Mouse (Mus musculus): ENCODE data around the gene Pus3. TPM values are rescaled to one million over a fixed set of nuclear protein-coding genes. Genes with fewer than 3 reads are reported as not detected.

The Pus3 gene
- polyA plus RNA-seq, 1 experiment from 2014 or later = 16.8 TPM

DNA sequence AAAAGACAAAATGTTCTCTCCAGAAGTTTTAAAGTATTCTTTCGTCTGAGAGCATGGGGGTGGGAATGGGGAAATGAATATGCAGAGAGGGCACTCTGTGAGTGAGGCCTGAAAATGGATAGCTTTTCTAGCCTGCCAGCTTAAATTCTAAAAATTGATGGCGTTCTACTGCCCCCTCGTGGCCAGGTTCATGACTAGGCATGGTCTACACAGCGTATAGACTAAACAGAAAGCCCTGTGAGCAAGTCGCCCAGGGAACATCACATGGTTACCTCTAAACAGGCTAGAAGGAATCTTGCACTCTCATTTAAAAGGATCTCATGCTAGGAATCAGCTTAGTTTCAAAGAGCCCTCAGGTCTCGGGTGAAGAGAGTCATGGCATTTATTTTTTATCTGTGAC is 16.9 kb upstream of the Pus3 start:
- 12% methylated on average over 6 of the region's 6 CpGs for WGBS (ENCODE audit: insufficient replicate concordance)
- Histone ChIP-seq H3K4me1 (ENCODE audit: control insufficient read depth, insufficient read depth, low read length) (peaks cover 6% of the 10 kb centered on the region; the same call in 1 of the 2 replicates), H3K36me3 (ENCODE audit: control insufficient read depth, insufficient read depth, low read length) (no peaks in the 10 kb centered on the region), H3K27me3 (ENCODE audit: control insufficient read depth, insufficient read depth, low read length) (no peaks in the 10 kb centered on the region), H3K4me2 (no peak overlapping the region), H3K27ac (ENCODE audit: low read depth, low read length) (no peak overlapping the region), H3K4me3 (ENCODE audit: low read depth, low read length) (no peak overlapping the region), H3K9ac (ENCODE audit: low read depth, low read length) (no peak overlapping the region), H3K9me3 (replicated peaks; ENCODE audit: control insufficient read depth, low read length) (no peaks in the 10 kb centered on the region)
- no peak for ATAC-seq (replicated peaks; ENCODE audit: insufficient number of reproducible peaks, low FRiP score, low TSS enrichment)

DNA sequence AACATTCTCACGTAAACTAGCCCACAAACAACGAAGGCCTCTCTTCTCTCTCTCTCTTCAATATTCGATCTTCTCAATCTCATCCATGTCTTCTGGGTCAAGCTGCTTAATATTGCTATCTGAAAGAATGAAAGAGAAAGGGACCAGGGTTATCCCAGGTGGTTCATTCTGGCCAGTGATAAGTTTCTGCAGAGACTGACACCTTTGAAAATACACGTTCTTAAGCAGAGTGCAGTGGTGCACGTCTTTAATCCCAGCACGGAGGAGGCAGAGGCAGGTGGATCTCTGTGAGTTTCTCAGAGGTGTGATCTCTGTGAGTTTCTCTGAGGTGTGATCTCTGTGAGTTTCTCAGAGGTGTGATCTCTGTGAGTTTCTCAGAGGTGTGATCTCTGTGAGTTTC is 16.5 kb upstream of the Pus3 start:
- no peak overlapping the region for H3K9ac ChIP-seq (ENCODE audit: low read depth, low read length)
- no peak overlapping the region for H3K4me2 ChIP-seq
- H3K9me3 ChIP-seq (replicated peaks; ENCODE audit: control insufficient read depth, low read length) = no peaks in the 10 kb centered on the region
- ATAC-seq (replicated peaks; ENCODE audit: insufficient number of reproducible peaks, low FRiP score, low TSS enrichment) = no peak
- H3K27me3 ChIP-seq (ENCODE audit: control insufficient read depth, insufficient read depth, low read length) = no peaks in the 10 kb centered on the region
- H3K36me3 ChIP-seq (ENCODE audit: control insufficient read depth, insufficient read depth, low read length) = no peaks in the 10 kb centered on the region
- H3K4me3 ChIP-seq (ENCODE audit: low read depth, low read length) = no peak overlapping the region
- 55% methylated on average over 6 of the region's 6 CpGs for WGBS (ENCODE audit: insufficient replicate concordance)
- H3K4me1 ChIP-seq (ENCODE audit: control insufficient read depth, insufficient read depth, low read length) = peaks cover 8% of the 10 kb centered on the region; the same call in 1 of the 2 replicates
- H3K27ac ChIP-seq (ENCODE audit: low read depth, low read length) = no peak overlapping the region

DNA sequence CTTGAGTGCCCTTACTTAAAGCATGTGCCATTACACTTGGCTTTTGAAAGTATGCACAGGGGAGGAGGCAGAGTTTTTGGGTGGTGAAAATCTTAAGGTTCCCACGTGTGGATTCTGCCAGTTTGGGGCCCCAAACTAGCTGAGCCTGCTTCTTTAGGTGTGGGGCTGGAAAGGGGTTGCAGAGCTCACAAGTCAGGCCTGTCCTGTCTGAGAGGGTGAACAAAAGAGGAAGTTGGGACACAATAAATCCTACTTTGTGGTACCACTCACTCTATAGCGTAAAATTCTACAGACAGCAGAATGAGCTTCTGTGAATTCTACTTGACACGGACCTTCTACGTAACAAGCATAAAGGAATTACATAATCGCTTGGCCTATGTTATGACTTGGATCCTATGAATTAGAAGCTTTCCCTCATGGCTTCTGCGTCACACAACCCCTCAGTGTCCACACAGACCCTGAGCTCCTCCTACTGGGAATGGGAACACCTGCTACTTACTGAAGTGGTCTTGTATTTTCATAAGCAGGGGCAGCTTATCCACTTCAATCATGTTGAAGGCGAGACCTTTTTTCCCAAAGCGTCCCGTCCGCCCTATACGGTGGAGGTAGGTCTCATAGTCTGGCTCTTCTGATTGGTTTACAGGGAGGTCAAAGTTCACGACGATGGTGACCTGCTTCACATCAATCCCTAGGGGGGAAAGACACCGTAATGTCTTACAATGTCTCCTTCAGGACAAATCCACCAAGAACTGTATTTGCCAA is 15.1 kb upstream of the Pus3 start:
- ATAC-seq (replicated peaks; ENCODE audit: insufficient number of reproducible peaks, low FRiP score, low TSS enrichment) = no peak
- no peak overlapping the region for H3K4me3 ChIP-seq (ENCODE audit: low read depth, low read length)
- no peaks in the 10 kb centered on the region for H3K36me3 ChIP-seq (ENCODE audit: control insufficient read depth, insufficient read depth, low read length)
- 80% methylated on average over 14 of the region's 14 CpGs for WGBS (ENCODE audit: insufficient replicate concordance)
- H3K4me2 ChIP-seq = no peak overlapping the region
- H3K27me3 ChIP-seq (ENCODE audit: control insufficient read depth, insufficient read depth, low read length) = no peaks in the 10 kb centered on the region
- peaks cover 3% of the 10 kb centered on the region; the same call in 1 of the 2 replicates for H3K4me1 ChIP-seq (ENCODE audit: control insufficient read depth, insufficient read depth, low read length)
- H3K27ac ChIP-seq (ENCODE audit: low read depth, low read length) = no peak overlapping the region
- H3K9me3 ChIP-seq (replicated peaks; ENCODE audit: control insufficient read depth, low read length) = no peaks in the 10 kb centered on the region
- H3K9ac ChIP-seq (ENCODE audit: low read depth, low read length) = no peak overlapping the region

DNA sequence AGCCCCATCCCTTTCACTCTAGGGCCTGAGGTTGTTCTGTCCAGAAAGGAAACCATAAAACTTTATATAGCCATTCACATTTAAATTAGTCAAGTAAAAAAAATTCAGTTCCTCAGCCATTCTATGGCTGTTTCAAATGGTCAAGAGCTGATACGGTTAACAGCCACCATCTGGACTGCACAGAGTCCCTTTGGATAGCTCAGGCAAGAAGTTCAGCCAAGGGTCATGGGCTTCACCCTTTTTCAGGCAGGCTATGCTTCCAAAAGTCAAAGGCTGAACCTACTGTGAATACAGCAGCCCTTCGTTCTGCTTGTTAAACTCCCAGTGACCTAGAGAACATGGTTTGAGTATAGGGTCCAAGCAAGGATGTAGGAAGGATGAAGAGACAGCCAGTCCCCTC is 13.7 kb upstream of the Pus3 start:
- no peak overlapping the region for H3K9ac ChIP-seq (ENCODE audit: low read depth, low read length)
- no peak overlapping the region for H3K27ac ChIP-seq (ENCODE audit: low read depth, low read length)
- 88% methylated on average over 2 of the region's 2 CpGs for WGBS (ENCODE audit: insufficient replicate concordance)
- ATAC-seq (replicated peaks; ENCODE audit: insufficient number of reproducible peaks, low FRiP score, low TSS enrichment) = no peak
- no peaks in the 10 kb centered on the region for H3K9me3 ChIP-seq (replicated peaks; ENCODE audit: control insufficient read depth, low read length)
- no peaks in the 10 kb centered on the region for H3K27me3 ChIP-seq (ENCODE audit: control insufficient read depth, insufficient read depth, low read length)
- H3K4me3 ChIP-seq (ENCODE audit: low read depth, low read length) = no peak overlapping the region
- 0 out of 2 replicates have a peak, but pooled peaks cover 3% of the 10 kb centered on the region for H3K4me1 ChIP-seq (ENCODE audit: control insufficient read depth, insufficient read depth, low read length)
- no peak overlapping the region for H3K4me2 ChIP-seq
- no peaks in the 10 kb centered on the region for H3K36me3 ChIP-seq (ENCODE audit: control insufficient read depth, insufficient read depth, low read length)

DNA sequence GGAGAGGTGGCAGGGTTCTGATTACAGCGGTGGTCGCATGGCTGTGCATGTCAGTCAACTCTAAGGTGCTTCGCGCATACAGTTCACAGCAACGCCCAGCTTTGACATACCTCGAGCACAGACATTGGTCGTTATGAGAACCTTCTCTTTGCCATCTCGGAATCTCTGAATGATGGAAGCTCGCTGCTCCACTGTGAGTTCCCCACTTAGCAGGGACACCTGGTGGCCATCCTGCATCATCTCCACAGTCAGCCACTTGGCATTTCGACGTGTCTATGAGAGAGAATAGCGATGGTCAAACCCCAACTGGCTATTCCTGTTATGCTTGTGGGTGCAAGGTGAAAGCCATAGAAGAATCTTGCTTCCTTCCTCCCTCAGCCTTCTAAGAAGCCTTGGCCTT is 12.7 kb upstream of the Pus3 start:
- no peak overlapping the region for H3K4me2 ChIP-seq
- H3K4me1 ChIP-seq (ENCODE audit: control insufficient read depth, insufficient read depth, low read length) = 0 out of 2 replicates have a peak, but pooled peaks cover 3% of the 10 kb centered on the region
- no peak overlapping the region for H3K9ac ChIP-seq (ENCODE audit: low read depth, low read length)
- H3K27ac ChIP-seq (ENCODE audit: low read depth, low read length) = no peak overlapping the region
- H3K9me3 ChIP-seq (replicated peaks; ENCODE audit: control insufficient read depth, low read length) = no peaks in the 10 kb centered on the region
- H3K27me3 ChIP-seq (ENCODE audit: control insufficient read depth, insufficient read depth, low read length) = no peaks in the 10 kb centered on the region
- ATAC-seq (replicated peaks; ENCODE audit: insufficient number of reproducible peaks, low FRiP score, low TSS enrichment) = no peak
- WGBS (ENCODE audit: insufficient replicate concordance) = 67% methylated on average over 12 of the region's 12 CpGs
- H3K36me3 ChIP-seq (ENCODE audit: control insufficient read depth, insufficient read depth, low read length) = no peaks in the 10 kb centered on the region
- no peak overlapping the region for H3K4me3 ChIP-seq (ENCODE audit: low read depth, low read length)

DNA sequence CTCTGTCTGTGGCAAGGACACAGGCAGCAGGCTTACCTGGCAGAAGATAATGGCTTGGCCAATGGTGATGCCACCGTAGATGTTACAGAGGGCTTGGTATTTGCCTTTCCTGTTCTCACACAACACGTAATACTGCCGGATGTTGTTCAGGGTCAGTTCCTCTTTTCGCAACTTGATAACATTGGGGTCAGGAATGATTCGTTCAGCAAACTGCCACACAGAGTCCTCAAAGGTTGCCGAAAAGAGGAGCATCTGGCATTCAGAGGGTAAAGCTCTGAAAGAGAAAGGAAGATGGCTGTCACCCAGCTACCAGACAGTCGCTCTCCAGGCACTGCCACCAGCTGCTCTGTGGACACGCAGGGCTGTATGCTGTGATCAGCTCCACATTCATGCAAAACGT is 11.7 kb upstream of the Pus3 start:
- Histone ChIP-seq H3K4me1 (ENCODE audit: control insufficient read depth, insufficient read depth, low read length) (0 out of 2 replicates have a peak, but pooled peaks cover 3% of the 10 kb centered on the region), H3K36me3 (ENCODE audit: control insufficient read depth, insufficient read depth, low read length) (no peaks in the 10 kb centered on the region), H3K9me3 (replicated peaks; ENCODE audit: control insufficient read depth, low read length) (no peaks in the 10 kb centered on the region), H3K4me2 (no peak overlapping the region), H3K4me3 (ENCODE audit: low read depth, low read length) (no peak overlapping the region), H3K27ac (ENCODE audit: low read depth, low read length) (no peak overlapping the region), H3K27me3 (ENCODE audit: control insufficient read depth, insufficient read depth, low read length) (no peaks in the 10 kb centered on the region), H3K9ac (ENCODE audit: low read depth, low read length) (no peak overlapping the region)
- WGBS (ENCODE audit: insufficient replicate concordance) = 69% methylated on average over 9 of the region's 9 CpGs
- ATAC-seq (replicated peaks; ENCODE audit: insufficient number of reproducible peaks, low FRiP score, low TSS enrichment) = no peak

DNA sequence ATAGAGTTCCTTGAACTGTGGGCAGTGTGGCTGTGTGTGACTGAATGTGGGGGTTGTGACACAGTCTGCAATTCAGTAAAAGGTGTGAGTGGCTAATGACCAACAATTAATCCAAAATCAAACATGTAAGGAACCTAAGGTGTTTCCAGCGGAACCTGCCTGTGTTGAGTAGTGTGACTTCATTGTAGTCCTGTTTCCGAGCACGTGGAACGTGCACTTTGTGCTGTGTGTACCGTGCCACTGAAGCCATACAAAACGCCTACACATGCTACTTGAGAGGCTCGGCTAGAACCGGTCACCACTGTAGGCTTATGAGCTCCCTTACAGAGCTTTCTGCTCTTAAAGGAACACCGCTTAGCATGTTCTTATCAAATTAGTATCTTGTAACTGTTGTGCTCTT is 9.9 kb upstream of the Pus3 start:
- Histone ChIP-seq H3K27ac (ENCODE audit: low read depth, low read length) (no peak overlapping the region), H3K9ac (ENCODE audit: low read depth, low read length) (no peak overlapping the region), H3K27me3 (ENCODE audit: control insufficient read depth, insufficient read depth, low read length) (no peaks in the 10 kb centered on the region), H3K4me2 (no peak overlapping the region), H3K36me3 (ENCODE audit: control insufficient read depth, insufficient read depth, low read length) (no peaks in the 10 kb centered on the region), H3K9me3 (replicated peaks; ENCODE audit: control insufficient read depth, low read length) (no peaks in the 10 kb centered on the region), H3K4me3 (ENCODE audit: low read depth, low read length) (no peak overlapping the region), H3K4me1 (ENCODE audit: control insufficient read depth, insufficient read depth, low read length) (0 out of 2 replicates have a peak, but pooled peaks cover 3% of the 10 kb centered on the region)
- ATAC-seq (replicated peaks; ENCODE audit: insufficient number of reproducible peaks, low FRiP score, low TSS enrichment) = no peak
- WGBS (ENCODE audit: insufficient replicate concordance) = 78% methylated on average over 9 of the region's 9 CpGs

DNA sequence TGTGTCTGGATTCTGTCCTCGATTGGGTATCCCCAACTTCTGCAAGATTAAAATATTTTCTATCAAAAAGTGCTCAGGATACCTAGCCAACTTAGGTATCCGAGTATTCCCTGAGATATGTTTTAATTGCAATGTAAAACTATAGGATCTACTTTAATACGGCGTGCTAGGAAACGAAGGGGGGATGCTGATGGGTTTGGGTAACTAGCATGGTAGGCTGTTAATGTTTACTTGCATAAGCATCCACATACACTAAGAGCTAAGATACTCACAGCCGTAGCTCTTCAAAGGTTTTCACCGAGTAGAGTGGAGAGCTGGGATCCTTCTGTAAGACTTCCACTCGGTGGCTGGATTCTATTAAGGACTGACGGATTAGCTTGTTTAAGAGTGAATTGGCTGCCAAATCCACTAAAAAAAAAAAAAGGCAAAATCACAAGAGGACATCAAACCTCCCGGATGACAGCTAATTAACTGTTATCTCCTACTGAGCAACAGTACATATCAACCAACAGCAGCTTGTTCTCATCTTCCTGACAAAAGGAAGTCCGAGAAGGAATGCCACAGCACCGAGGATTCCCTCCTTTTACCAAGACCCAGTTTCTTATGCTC is 1.8 kb upstream of the Pus3 start:
- peaks cover 7% of the 10 kb centered on the region; the same call in 1 of the 2 replicates for H3K4me1 ChIP-seq (ENCODE audit: control insufficient read depth, insufficient read depth, low read length)
- WGBS (ENCODE audit: insufficient replicate concordance) = 46% methylated on average over 12 of the region's 12 CpGs
- H3K36me3 ChIP-seq (ENCODE audit: control insufficient read depth, insufficient read depth, low read length) = peaks cover 4% of the 10 kb centered on the region
- no peak overlapping the region for H3K27ac ChIP-seq (ENCODE audit: low read depth, low read length)
- H3K27me3 ChIP-seq (ENCODE audit: control insufficient read depth, insufficient read depth, low read length) = peaks cover 7% of the 10 kb centered on the region; the same call in 1 of the 2 replicates
- no peak overlapping the region for H3K4me2 ChIP-seq
- no peak overlapping the region for H3K9ac ChIP-seq (ENCODE audit: low read depth, low read length)
- ATAC-seq (replicated peaks; ENCODE audit: insufficient number of reproducible peaks, low FRiP score, low TSS enrichment) = no peak
- H3K4me3 ChIP-seq (ENCODE audit: low read depth, low read length) = no peak overlapping the region
- no peaks in the 10 kb centered on the region for H3K9me3 ChIP-seq (replicated peaks; ENCODE audit: control insufficient read depth, low read length)

Data from heart, embryonic 11.5 days (tissue).